Mouse (Mus musculus) urinary bladder, postnatal 14 days (tissue): ENCODE measurements at regions not wholly inside any gene's neighbourhood (a gene's known extent, or its start where the extent isn't known, plus 50 kb on each side); places are given as distances from the start of the nearest gene placed in this dataset.

Experiments used
- DNase-seq: peaks from one replicate; pipeline ENCODE4 v3.0.0; 2021; ENCODE audit warnings: low spot score

- no peak for DNase-seq
Observed at GRCm38 (mm10) chr2:79186878-79187277, 68.3 kb upstream of the Itga4 start.

- no peak for DNase-seq
Observed at GRCm38 (mm10) chr2:79188511-79189193, 66.6 kb upstream of the Itga4 start.

- no peak for DNase-seq
Observed at GRCm38 (mm10) chr2:79193851-79194250, 61.4 kb upstream of the Itga4 start.

GRCm38 (mm10) chr2:79201677-79202076 lies 53.5 kb upstream of the Itga4 start:
- DNase-seq: no peak
